Mouse (Mus musculus) kidney, adult 2 months (tissue): Measurements from ENCODE around the gene Rrp9.

ENCODE experiments used
- CTCF ChIP-seq: fragments of 200-500 bp; conservative IDR thresholded peaks from 2 replicates; pipeline ENCODE4 v1.5.1; 2011; ENCODE audit warnings: low read depth, mild to moderate bottlenecking, control low read depth, low read length, moderate library complexity, mixed read lengths; ENCODE audit not compliant: insufficient read depth, insufficient read length
- POLR2A ChIP-seq: fragments of 200-500 bp; IDR thresholded peaks from one replicate; pipeline ENCODE4 v1.6.1; 2011; ENCODE audit warnings: low read depth, low read length, control low read depth

DNA sequence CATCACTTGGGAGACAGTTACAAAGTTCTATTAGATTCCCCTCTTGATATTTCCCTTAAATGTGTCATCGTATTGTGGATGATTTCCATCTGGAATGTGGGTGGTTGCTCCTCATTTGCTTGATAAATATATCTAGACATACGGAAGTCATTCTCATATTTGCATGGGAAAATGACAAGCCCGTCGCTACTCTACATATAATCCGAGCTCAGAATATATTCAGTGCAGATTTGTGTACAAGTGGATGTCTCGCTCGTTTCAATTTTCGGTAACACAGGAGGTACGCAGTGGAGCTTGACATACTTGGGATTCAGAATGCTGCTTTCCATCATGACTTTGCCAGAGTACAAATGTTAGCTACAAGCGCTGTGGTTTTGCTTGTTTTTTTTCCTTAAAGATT lies 33.6 kb downstream of the Rrp9 start:
- TF ChIP-seq POLR2A (no peak), CTCF (no peak)
